22 mouse cellular contexts compared by ENCODE assay signal in the genomic region with DNA sequence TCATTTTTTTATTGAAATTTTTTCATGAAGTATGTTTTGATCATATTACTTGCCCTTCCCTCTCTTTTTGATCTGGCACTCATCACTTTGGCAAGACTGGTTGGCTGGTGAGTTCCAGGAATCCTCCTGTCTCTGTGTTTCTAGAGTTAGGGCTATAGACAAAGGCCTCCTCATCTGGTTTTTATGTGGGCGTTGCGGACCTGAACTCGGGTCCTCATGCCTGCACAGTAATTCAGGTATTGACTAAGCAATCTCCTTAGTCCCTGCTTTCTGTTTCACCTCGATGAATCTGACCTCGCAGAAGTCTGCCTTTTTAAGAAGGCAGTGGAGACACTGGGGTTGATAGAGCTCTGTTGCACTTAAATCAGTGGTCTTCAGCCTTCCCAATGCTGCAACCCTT.
"Had no signal": no experiment of that assay in that cellular context is flagged by ENCODE, and none has a peak within 500 bp of the region (broad histone marks: within the 10 kb centered on the region; RNA-seq: fewer than 3 reads in every experiment).

No protein-coding gene starts in this region.

- H3K4me3 ChIP-seq: layer of hippocampus, adult 2 months; limb, embryonic 10.5 days; limb, embryonic 13.5 days; liver, embryonic 12.5 days; liver, embryonic 15.5 days; lung, embryonic 15.5 days; midbrain, embryonic 15.5 days; neural tube, embryonic 12.5 days; neural tube, embryonic 15.5 days; stomach, embryonic 15.5 days had no signal

- H3K27me3 ChIP-seq: limb, embryonic 13.5 days; liver, embryonic 12.5 days; liver, embryonic 15.5 days; lung, embryonic 15.5 days; midbrain, embryonic 15.5 days; neural tube, embryonic 12.5 days; neural tube, embryonic 15.5 days; stomach, embryonic 15.5 days had no signal

- H3K27ac ChIP-seq: kidney, postnatal 0 days; layer of hippocampus, adult 2 months; limb, embryonic 10.5 days; limb, embryonic 13.5 days; liver, embryonic 12.5 days; liver, embryonic 15.5 days; lung, embryonic 15.5 days; midbrain, embryonic 15.5 days; neural tube, embryonic 12.5 days; neural tube, embryonic 15.5 days; stomach, embryonic 15.5 days had no signal

- H3K4me1 ChIP-seq: liver, embryonic 15.5 days; lung, embryonic 15.5 days; midbrain, embryonic 15.5 days; neural tube, embryonic 12.5 days; neural tube, embryonic 15.5 days; stomach, embryonic 15.5 days had no signal

- ATAC-seq: liver, embryonic 12.5 days; midbrain, embryonic 15.5 days had no signal

- H3K36me3 ChIP-seq: liver, embryonic 12.5 days; liver, embryonic 15.5 days; lung, embryonic 15.5 days; midbrain, embryonic 15.5 days; neural tube, embryonic 12.5 days; neural tube, embryonic 15.5 days; stomach, embryonic 15.5 days had no signal

- DNase-seq: kidney, adult 2 months; kidney, postnatal 25 days; layer of hippocampus, adult 9-11 months; liver; lung, adult 18-20 months; lung, postnatal 10 days; lung, postnatal 36 days; right cerebral cortex, adult 18-20 months; right cerebral cortex, postnatal 25 days; spleen, adult 18-20 months; thymus, postnatal 36 days had no signal
